Mouse (Mus musculus): ENCODE measurements around the gene Atad3a.
"Not testable (repeated sequence)": the region's sequence is repeated elsewhere in the genome, so short reads cannot be mapped to it uniquely, and the experiment has no call there.

Atad3a gene

DNA sequence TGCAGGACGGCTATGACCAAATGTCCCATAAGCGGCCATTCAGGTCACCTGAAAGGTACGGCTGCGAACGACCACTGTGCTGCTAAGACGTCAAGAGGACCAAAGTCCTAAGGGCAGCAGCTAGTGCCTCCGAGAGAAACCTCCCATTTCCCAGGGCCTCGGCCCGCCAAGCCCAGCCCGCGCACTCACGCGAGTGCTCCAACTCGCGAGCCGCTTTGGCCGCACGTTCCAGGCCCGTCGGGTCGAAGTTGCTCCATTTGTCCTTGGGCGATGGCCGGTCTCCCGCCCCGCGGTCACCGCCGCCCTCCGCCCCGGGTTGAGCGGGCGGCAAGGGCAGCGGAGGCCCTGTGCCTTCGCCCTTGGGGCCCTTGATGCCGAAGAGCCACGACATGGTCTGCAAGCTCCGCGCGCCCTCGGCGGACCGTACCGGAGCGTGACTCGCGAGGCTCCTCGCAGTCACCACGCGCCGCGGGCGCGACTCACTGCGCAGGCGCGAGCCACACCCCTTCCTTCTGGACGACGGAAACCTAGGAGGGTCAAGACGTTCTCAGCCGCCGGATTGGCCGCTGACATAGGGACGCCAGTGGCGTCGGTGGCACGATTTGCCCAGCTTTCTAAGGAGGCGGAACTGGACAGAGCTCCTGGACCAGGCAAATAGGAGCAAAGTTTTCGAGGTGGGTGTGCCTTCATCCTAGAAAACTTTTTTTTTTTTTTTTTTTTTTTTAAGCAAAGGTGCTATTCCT is at the start of gene Atad3a:
Gene Atad3a (minus strand): TSS at position 481 of the 743 bp plus-strand sequence.
- peak; percentile 92 to 95 for DNase-seq (ENCODE audit: low spot score in 2 of 2)

DNA sequence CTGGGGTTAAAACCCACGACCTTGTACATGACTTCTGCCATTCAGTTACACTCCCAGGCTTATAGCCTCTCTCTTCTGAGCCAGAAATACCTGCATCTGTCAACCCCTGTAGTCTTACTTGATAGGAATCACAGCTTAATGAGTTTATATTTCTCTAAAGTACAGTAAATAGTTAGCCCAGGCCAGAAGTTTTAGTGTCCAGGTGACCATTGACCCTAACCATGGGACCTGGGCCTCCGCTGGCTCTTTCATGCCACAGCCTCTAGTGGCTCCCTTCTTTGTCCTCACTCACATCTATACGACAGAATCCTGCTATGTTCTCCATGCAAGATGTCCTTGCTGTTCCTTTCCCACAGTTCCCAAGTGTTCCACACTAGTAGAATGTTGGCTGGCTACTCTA is 46.9 kb upstream of the Atad3a start:
- DNase-seq (ENCODE audit: low spot score in 2 of 2) = no peak

GRCm38 (mm10) chr4:155803340-155804041 is 42.6 kb upstream of the Atad3a start:
- peak; percentile 94 to 98 for DNase-seq (ENCODE audit: low spot score in 2 of 2)

GRCm38 (mm10) chr4:155802741-155803339 is 41.9 kb upstream of the Atad3a start, which contains the start of gene Mrpl20:
Mrpl20 (plus strand) TSS chr4:155802878.
- no peak for DNase-seq (ENCODE audit: low spot score in 2 of 2)

- DNase-seq (ENCODE audit: low spot score in 2 of 2) = no peak
These were observed 41.2 kb upstream of the Atad3a start for GRCm38 (mm10) chr4:155802075-155802474.

- no peak for DNase-seq (ENCODE audit: low spot score in 2 of 2)
These were observed 32.8 kb upstream of the Atad3a start for GRCm38 (mm10) chr4:155793730-155794129.

GRCm38 (mm10) chr4:155791240-155791933 is 30.5 kb upstream of the Atad3a start:
- no peak for DNase-seq (ENCODE audit: low spot score in 2 of 2)

GRCm38 (mm10) chr4:155790650-155791161 is 29.8 kb upstream of the Atad3a start:
- DNase-seq (ENCODE audit: low spot score in 2 of 2) = no peak

GRCm38 (mm10) chr4:155790021-155790489 is 29.2 kb upstream of the Atad3a start, which contains the start of gene Ankrd65:
Ankrd65 (plus strand) TSS chr4:155790439.
- DNase-seq (ENCODE audit: low spot score in 2 of 2) = no peak

DNA sequence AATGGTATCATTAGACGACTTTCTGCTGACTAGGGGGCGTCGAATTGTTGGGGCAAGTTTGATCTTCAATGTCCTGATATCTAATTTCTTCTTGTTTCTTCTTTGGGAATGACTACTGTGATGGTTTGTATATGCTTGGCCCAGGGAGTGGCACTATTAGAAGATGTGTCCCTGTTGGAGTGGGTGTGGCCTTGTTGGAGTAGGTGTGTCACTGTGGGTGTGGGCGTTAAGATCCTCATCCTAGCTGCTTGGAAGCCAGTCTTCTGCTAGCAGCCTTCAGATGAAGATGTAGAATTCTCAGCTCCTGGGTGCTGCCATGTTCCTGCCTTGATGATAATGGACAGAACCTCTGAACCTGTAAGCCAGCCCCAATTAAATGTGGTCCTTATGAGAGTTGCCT is 27.9 kb upstream of the Atad3a start:
- not testable (repeated sequence) for DNase-seq (ENCODE audit: low spot score in 2 of 2)

DNA sequence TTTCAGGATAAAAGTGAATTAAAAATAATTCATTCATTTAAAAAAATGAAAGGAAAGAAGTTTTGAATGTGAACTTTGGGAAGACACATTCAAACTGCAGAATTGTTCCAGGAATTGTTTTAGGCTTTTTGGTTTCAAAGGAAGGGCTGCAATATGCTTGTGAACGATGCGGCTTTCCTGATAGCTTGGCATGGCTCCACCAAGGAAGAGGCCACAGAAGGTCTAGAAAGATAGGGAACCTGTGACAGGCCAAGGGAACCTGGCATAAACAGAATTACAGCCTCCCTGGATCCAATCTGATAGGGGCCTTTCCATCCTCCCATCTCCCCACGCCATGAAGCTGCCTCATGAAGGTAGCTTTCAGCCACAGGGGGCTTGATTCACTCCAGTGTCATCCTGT is 27.4 kb upstream of the Atad3a start:
- DNase-seq (ENCODE audit: low spot score in 2 of 2) = no peak

DNA sequence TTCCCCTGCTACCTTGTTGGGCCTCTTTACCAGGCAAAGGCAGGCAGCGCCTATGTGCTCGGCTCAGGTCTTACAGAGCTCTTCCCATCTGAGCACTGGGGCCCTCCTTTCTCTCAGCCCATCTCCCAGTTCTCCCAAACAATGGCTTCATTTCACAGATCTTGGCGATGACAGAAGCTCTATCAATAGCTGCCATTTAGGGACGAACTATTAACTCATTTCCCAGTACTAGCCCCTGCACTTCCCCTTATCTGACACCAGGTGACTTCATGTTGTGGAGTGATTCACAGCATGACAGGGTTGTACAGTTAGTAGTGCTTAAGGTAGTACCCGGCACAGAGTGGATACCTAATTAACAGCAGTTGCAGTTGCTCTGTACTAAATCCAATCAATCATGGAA is 24.9 kb upstream of the Atad3a start, which contains the start of gene Tmem88b:
Gene Tmem88b (minus strand): TSS at position 56 of the 400 bp plus-strand sequence.
- DNase-seq (ENCODE audit: low spot score in 2 of 2) = no peak

DNA sequence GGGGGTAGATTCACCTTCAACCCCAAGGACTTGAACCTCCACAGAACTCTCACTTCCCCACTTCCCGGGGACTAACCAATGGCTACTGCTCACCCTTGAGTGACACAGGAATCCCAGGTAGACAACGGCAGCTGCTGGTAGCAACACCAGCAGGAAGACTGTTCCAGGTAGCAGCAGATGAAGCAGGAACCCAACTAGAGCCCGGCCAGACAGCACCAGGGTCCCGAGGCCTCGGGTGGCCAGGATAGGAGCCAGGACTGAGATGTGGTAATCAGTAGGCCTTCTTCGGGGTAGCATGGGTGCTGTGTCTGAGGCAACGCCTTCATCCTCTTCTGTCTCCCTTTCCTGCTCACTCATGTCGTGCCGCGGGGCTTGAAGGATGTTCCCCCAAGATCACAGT is 24.4 kb upstream of the Atad3a start:
- DNase-seq (ENCODE audit: low spot score in 2 of 2) = no peak

GRCm38 (mm10) chr4:155784081-155784701 is 23.3 kb upstream of the Atad3a start:
- DNase-seq (ENCODE audit: low spot score in 2 of 2) = peak; percentile 38 to 66

DNA sequence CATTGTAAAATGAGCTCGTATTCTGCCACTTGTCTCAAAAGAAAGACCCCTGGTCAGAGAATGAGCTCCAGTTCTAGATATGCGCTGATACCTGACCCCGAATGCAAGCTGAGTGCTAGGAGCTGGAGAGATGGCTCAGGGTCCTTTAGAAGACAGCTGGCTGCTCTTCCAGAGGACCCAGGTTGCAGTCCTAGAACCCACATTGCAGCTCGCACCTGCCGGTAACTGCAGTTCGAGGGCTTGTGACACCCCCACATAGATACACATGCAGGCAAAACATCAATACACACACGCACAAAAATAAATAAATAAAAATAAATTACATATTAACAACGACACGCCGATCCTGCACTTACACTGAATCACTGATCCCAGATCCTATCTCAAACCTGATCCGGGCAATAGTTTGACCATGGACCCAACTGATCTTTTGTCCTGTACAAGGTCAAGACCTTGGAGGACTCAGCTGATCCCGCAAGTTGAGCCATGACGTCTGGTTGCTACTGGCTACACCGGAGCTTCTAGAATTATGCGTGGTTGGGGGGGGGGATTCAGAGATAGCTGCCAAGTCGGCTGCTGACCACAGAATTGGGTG is 22.7 kb upstream of the Atad3a start:
- DNase-seq (ENCODE audit: low spot score in 2 of 2) = no peak

DNA sequence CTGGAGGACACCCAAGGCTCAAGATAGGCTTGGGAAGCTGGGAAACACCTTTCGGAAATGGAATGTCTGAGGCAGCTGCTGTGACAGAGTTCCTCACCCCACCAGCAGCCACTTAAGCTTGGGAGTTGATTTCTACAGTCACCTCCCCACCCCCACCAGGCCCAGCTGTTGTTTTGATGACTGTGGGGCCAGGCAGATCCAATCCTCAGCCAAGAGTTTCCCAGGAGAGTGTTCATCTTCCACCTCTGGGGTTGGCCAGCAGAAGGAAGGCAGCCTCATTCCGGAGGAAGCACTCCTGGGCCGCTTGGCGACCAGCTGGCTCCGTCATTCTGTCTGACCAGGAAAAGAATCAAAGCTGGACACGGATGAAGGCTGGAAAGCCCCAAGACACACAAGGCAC is 20.0 kb upstream of the Atad3a start:
- DNase-seq (ENCODE audit: low spot score in 2 of 2) = no peak

DNA sequence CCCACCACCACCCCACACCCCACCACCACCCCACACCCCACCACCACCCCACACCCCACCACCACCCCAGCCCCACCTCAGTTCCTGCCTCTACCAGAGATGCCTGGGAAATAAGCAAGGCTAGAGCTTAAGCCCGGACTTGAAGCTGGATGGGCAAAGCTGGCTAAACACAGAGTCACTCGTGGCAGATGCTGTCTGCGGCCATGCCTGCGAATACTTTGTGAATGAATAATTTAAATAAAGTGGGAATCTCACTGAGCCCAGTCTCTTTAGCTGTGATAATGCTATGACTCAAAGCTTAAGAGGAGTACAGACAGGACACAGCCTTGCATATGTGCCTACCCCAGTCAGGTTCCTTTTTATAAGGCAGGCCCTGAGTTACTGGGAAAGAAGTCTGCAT is 18.6 kb upstream of the Atad3a start:
- DNase-seq (ENCODE audit: low spot score in 2 of 2) = no peak

- no peak for DNase-seq (ENCODE audit: low spot score in 2 of 2)
These were observed 16.9 kb upstream of the Atad3a start for GRCm38 (mm10) chr4:155777816-155778215.

DNA sequence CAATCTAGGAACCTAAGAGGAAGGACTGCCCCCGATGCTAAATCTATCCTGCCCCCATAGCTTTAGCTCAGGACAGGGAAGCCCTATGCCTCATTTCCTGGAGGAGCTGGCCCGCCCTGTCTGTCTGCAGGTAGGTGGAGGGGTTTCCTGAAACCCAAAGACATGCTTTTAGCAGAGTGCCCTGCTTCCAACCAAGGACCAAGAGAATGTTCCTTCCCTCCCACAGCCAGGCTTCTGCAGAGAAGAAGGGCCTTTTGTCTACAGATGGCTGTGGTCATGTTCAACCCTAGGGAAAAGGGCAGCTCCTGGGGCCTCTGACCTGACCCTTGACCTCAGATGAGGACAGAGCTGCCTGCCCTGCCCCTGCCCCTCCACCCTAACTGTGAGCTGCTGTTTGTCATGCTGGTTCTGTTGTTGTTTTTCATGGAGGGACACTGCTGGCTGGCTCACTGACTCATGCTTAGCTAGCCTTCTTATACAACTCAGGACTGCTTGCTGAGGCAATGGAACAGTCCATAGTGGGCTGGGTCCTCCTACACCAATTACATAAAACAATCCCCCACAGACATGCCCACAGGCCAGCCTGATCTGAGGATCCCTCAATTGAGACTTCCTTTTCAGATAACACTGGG is 15.9 kb upstream of the Atad3a start:
- no peak for DNase-seq (ENCODE audit: low spot score in 2 of 2)

GRCm38 (mm10) chr4:155775855-155776254 is 15.0 kb upstream of the Atad3a start:
- DNase-seq (ENCODE audit: low spot score in 2 of 2) = no peak
